Mouse (Mus musculus) hematopoietic stem cell, adult 5-6 weeks (primary cell): ENCODE data around the gene Topbp1. TPM values are rescaled to one million over a fixed set of nuclear protein-coding genes. Genes with fewer than 3 reads are reported as not detected.

ENCODE experiments used
- ATAC-seq, 2 experiments: fragments of 125-278 bp in 1 of 2; replicated peaks in 1 of 2; 2 replicates each; pipeline ENCODE4 v1.8.0; 2016 to 2017; ENCODE audit warnings: inconsistent platforms in 2 of 2, mild to moderate bottlenecking in 2 of 2, moderate number of reproducible peaks in 2 of 2, low read depth in 1 of 2, moderate TSS enrichment in 1 of 2; ENCODE audit not compliant: low FRiP score in 2 of 2, poor library complexity in 2 of 2, severe bottlenecking in 2 of 2, insufficient read depth in 1 of 2, low TSS enrichment in 1 of 2
- total RNA-seq: library from RNA; stranded (forward); fragments of 172-1452, 232-1000 nt; gene quantifications from 2 replicates; pipeline ENCODE4 v1.2.3, GENCODE M21; 2017

Gene Topbp1
- total RNA-seq, result 187 and 235 TPM in 2 replicates

GRCm38 (mm10) chr9:103304927-103305326 lies at the start of gene Topbp1, which contains the start of gene 1300017J02Rik:
Gene Topbp1, plus strand, starts transcription at chr9:103305215.
Gene 1300017J02Rik, minus strand, starts transcription at chr9:103305082.
- ATAC-seq, result peak; percentile 95 to 98

- ATAC-seq, result no peak
Observed at GRCm38 (mm10) chr9:103265778-103266177, 39.2 kb upstream of the Topbp1 start.

GRCm38 (mm10) chr9:103271104-103271503 lies 33.9 kb upstream of the Topbp1 start:
- ATAC-seq, result no peak

GRCm38 (mm10) chr9:103274819-103275218 lies 30.2 kb upstream of the Topbp1 start:
- no peak for ATAC-seq

GRCm38 (mm10) chr9:103275676-103276075 lies 29.3 kb upstream of the Topbp1 start:
- ATAC-seq, result no peak

- no peak for ATAC-seq
Observed at GRCm38 (mm10) chr9:103276876-103277275, 28.1 kb upstream of the Topbp1 start.

- ATAC-seq, result no peak
Observed at GRCm38 (mm10) chr9:103286396-103286795, 18.6 kb upstream of the Topbp1 start.

- ATAC-seq, result no peak
Observed at GRCm38 (mm10) chr9:103286901-103287422, 18.1 kb upstream of the Topbp1 start.

- peak in 1 of 2 experiments; percentile 58; a peak in 1 of 4 replicates for ATAC-seq
Observed at GRCm38 (mm10) chr9:103287840-103288488, 17.1 kb upstream of the Topbp1 start.

- ATAC-seq, result no peak
Observed at GRCm38 (mm10) chr9:103288489-103289180, 16.4 kb upstream of the Topbp1 start.

- no peak for ATAC-seq
Observed at GRCm38 (mm10) chr9:103294507-103294906, 10.5 kb upstream of the Topbp1 start.

GRCm38 (mm10) chr9:103301086-103301485 lies 3.9 kb upstream of the Topbp1 start:
- no peak for ATAC-seq

GRCm38 (mm10) chr9:103302239-103302638 lies 2.8 kb upstream of the Topbp1 start:
- no peak for ATAC-seq

GRCm38 (mm10) chr9:103302666-103303065 lies 2.3 kb upstream of the Topbp1 start:
- ATAC-seq, result peak; percentile 54 to 63

GRCm38 (mm10) chr9:103305332-103306041 lies 472 bp downstream of the Topbp1 start:
- ATAC-seq, result peak; percentile 10 to 14; a peak in 2 of 4 replicates

GRCm38 (mm10) chr9:103309832-103310231 lies 4.8 kb downstream of the Topbp1 start:
- no peak for ATAC-seq

- no peak for ATAC-seq
Observed at GRCm38 (mm10) chr9:103324678-103325077, 19.7 kb downstream of the Topbp1 start.

- peak in 1 of 2 experiments; percentile 10; a peak in 1 of 4 replicates for ATAC-seq
Observed at GRCm38 (mm10) chr9:103326449-103326848, 21.4 kb downstream of the Topbp1 start.
